Mouse (Mus musculus) forebrain, embryonic 15.5 days (tissue): Measurements from ENCODE around the gene Hmbs. TPM values are rescaled to one million over a fixed set of nuclear protein-coding genes. Genes with fewer than 3 reads are reported as not detected.
A peak's percentile ranks its signal among the peaks of the same experiment; 100 is the strongest.
"Not testable (repeated sequence)": the region's sequence is repeated elsewhere in the genome, so short reads cannot be mapped to it uniquely, and the experiment has no call there.

Source experiments
- ATAC-seq: fragments of 200-750 bp; cut with Nextera tagmentation; replicated peaks from 2 replicates; pipeline ENCODE4 v1.8.0; 2017; ENCODE audit warnings: mild to moderate bottlenecking, moderate TSS enrichment, moderate library complexity
- H3K27ac ChIP-seq: fragments of 300-500 bp; sonication (generic); replicated peaks from 2 replicates; pipeline ENCODE4 v1.5.1; 2015; ENCODE audit warnings: mild to moderate bottlenecking, inconsistent platforms
- H3K27me3 ChIP-seq: fragments of 300-500 bp; sonication (generic); 2 replicates; pipeline ENCODE4 v1.6.1; 2015; ENCODE audit warnings: inconsistent platforms
- H3K36me3 ChIP-seq: fragments of 300-500 bp; sonication (generic); 2 replicates; pipeline ENCODE4 v1.6.1; 2015; ENCODE audit warnings: mild to moderate bottlenecking, inconsistent platforms
- H3K4me1 ChIP-seq: fragments of 300-500 bp; sonication (generic); 2 replicates; pipeline ENCODE4 v1.6.1; 2015; ENCODE audit warnings: inconsistent platforms
- H3K4me2 ChIP-seq: fragments of 300-500 bp; sonication (generic); replicated peaks from 2 replicates; pipeline ENCODE4 v1.6.1; 2015; ENCODE audit warnings: mild to moderate bottlenecking, inconsistent platforms
- H3K4me3 ChIP-seq: fragments of 300-500 bp; sonication (generic); 2 replicates; pipeline ENCODE4 v1.5.1; 2015; ENCODE audit warnings: mild to moderate bottlenecking, inconsistent platforms
- H3K9ac ChIP-seq: fragments of 300-500 bp; sonication (generic); replicated peaks from 2 replicates; pipeline ENCODE4 v1.6.1; 2015; ENCODE audit warnings: mild to moderate bottlenecking, inconsistent platforms
- H3K9me3 ChIP-seq: fragments of 300-500 bp; sonication (generic); 2 replicates; pipeline ENCODE4 v1.6.1; 2016; ENCODE audit warnings: inconsistent platforms
- whole genome bisulfite sequencing: fragments of 180-500 bp; shearing (Covaris S2); methylation state at CpG from one replicate; pipeline ENCODE4 v1.1.7; 2015; ENCODE audit warnings: mixed read lengths; 5-methylcytosine and 5-hydroxymethylcytosine counted together
- polyA plus RNA-seq: library from polyadenylated mRNA; unstranded; fragments of >200 nt; fragmentation: Nextera tagmentation; extraction: Ambion mirVana; gene quantifications from 2 replicates; pipeline ENCODE4 v1.2.1, GENCODE M21; 2015

The Hmbs gene
- 66.3 and 71.2 TPM in 2 replicates for polyA plus RNA-seq

GRCm38 (mm10) chr9:44343781-44344421 lies at the start of gene Hmbs:
Gene Hmbs (minus strand): TSS chr9:44344228.
- Histone ChIP-seq H3K27ac (peak within 1 kb of the TSS; percentile 95), H3K9me3 (no peaks in the 10 kb centered on the region), H3K4me3 (peak within 1 kb of the TSS; percentile 68), H3K4me2 (peak within 1 kb of the TSS; percentile 72), H3K4me1 (peaks cover 17% of the 10 kb centered on the region), H3K36me3 (peaks cover 27% of the 10 kb centered on the region), H3K27me3 (no peaks in the 10 kb centered on the region), H3K9ac (peak within 1 kb of the TSS; percentile 72)
- peak; percentile 97 for ATAC-seq
- under 1% methylated on average over 39 of the region's 39 CpGs for WGBS

DNA sequence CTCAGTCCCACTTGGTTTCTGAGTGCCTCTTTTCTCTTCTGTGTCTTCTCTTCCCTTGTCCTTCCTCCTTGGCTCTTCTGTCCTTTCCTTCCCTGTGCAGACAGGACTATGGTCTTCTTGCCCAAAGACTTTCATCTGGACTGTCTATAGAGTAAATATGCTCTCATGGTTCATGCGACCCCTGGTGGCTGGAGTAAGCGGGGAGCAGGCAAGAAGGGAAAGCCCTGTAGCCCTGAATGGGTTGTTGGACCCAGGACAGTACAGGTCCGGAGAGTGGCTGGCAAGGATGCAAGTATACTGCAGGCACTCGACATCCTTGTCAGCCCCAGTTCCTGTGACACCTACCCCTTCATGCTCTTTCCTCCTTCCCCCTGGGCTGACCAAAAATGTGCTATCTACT lies 47.4 kb upstream of the Hmbs start:
- WGBS, result 40% methylated on average over 4 of the region's 4 CpGs
- H3K9me3 ChIP-seq, result no peaks in the 10 kb centered on the region
- H3K4me1 ChIP-seq, result no peaks in the 10 kb centered on the region
- no peak overlapping the region for H3K27ac ChIP-seq
- H3K36me3 ChIP-seq, result peaks cover 44% of the 10 kb centered on the region
- no peak overlapping the region for H3K4me2 ChIP-seq
- no peak overlapping the region for H3K4me3 ChIP-seq
- no peak; the same call in 1 of the 2 replicates for ATAC-seq
- H3K9ac ChIP-seq, result no peak overlapping the region
- H3K27me3 ChIP-seq, result no peaks in the 10 kb centered on the region

- WGBS, result 60% methylated on average over 8 of the region's 8 CpGs
- Histone ChIP-seq H3K4me2 (no peak overlapping the region), H3K27me3 (no peaks in the 10 kb centered on the region), H3K4me3 (no peak overlapping the region), H3K4me1 (no peaks in the 10 kb centered on the region), H3K9ac (no peak overlapping the region), H3K36me3 (peaks cover 66% of the 10 kb centered on the region), H3K27ac (no peak overlapping the region), H3K9me3 (no peaks in the 10 kb centered on the region)
- ATAC-seq, result no peak
Measured at GRCm38 (mm10) chr9:44389273-44389672, 45.2 kb upstream of the Hmbs start.

GRCm38 (mm10) chr9:44387221-44387620 lies 43.2 kb upstream of the Hmbs start:
- H3K9ac ChIP-seq, result no peak overlapping the region
- 72% methylated on average over 3 of the region's 3 CpGs for WGBS
- H3K27ac ChIP-seq, result no peak overlapping the region
- no peaks in the 10 kb centered on the region for H3K4me1 ChIP-seq
- H3K9me3 ChIP-seq, result no peaks in the 10 kb centered on the region
- ATAC-seq, result no peak
- H3K4me3 ChIP-seq, result no peak overlapping the region
- no peak overlapping the region for H3K4me2 ChIP-seq
- no peaks in the 10 kb centered on the region for H3K27me3 ChIP-seq
- H3K36me3 ChIP-seq, result peaks cover 87% of the 10 kb centered on the region

- WGBS, result 94% methylated on average over 13 of the region's 13 CpGs
- no peak overlapping the region for H3K4me2 ChIP-seq
- no peak for ATAC-seq
- H3K9me3 ChIP-seq, result no peaks in the 10 kb centered on the region
- no peaks in the 10 kb centered on the region for H3K27me3 ChIP-seq
- no peak overlapping the region for H3K4me3 ChIP-seq
- peaks cover 87% of the 10 kb centered on the region for H3K36me3 ChIP-seq
- no peak overlapping the region for H3K9ac ChIP-seq
- no peak overlapping the region for H3K27ac ChIP-seq
- H3K4me1 ChIP-seq, result peaks cover 17% of the 10 kb centered on the region
Measured at GRCm38 (mm10) chr9:44384596-44384995, 40.6 kb upstream of the Hmbs start.

GRCm38 (mm10) chr9:44379862-44380261 lies 35.8 kb upstream of the Hmbs start:
- no peaks in the 10 kb centered on the region for H3K9me3 ChIP-seq
- peak overlapping the region; percentile 89 for H3K4me3 ChIP-seq
- ATAC-seq, result peak; percentile 44
- H3K4me2 ChIP-seq, result peak overlapping the region; percentile 84
- H3K27me3 ChIP-seq, result no peaks in the 10 kb centered on the region
- H3K27ac ChIP-seq, result peak overlapping the region; percentile 87
- H3K36me3 ChIP-seq, result peaks cover 41% of the 10 kb centered on the region
- 7% methylated on average over 15 of the region's 15 CpGs for WGBS
- peaks cover 23% of the 10 kb centered on the region for H3K4me1 ChIP-seq
- H3K9ac ChIP-seq, result peak overlapping the region; percentile 93

DNA sequence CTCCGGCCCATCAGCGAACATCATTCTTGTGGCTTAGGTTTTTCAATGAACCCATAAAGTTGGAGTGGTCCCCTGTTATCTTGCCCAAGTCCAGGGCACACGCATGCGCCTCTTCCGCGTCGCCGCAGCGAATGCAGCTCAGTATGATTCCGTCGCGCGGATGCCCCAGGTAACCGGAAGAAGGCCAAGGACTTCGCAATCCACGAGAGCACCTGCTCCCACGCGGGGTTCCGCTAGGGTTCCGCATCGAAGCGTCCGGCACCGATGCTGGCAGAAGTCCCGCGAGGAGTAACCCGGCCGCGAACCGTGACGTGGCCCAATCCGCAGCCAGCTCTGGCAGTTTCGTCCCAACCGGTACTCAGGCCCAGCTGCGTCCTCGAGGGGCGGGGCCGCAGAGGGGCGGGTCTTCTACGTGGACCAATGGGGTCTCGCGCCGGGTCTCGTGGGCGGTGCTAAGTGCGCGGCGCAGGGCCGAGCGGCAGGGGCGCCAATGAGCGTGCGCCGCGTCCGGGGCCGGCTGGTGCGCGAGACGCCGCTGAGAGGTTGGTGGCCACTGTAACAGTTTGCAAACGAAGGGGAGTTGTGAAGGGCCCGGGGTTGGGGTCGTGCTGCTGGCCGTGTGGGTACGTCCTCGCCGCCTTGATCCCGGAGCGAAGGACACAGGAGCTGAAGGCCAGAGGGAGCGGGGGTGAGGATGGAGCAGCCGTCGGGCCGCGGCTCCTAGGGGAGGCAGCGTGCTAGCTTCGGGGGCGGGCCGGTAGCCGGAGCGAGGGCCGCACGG lies 35.2 kb upstream of the Hmbs start, which contains the start of gene Hyou1:
Gene Hyou1 (plus strand): TSS at position 437 of the 781 bp plus-strand sequence.
- H3K27ac ChIP-seq, result peak within 1 kb of the TSS; percentile 93
- WGBS, result under 1% methylated on average over 83 of the region's 83 CpGs
- H3K4me3 ChIP-seq, result peak within 1 kb of the TSS; percentile 89
- ATAC-seq, result peak; percentile 99
- H3K9me3 ChIP-seq, result no peaks in the 10 kb centered on the region
- peak within 1 kb of the TSS; percentile 93 for H3K9ac ChIP-seq
- H3K36me3 ChIP-seq, result peaks cover 34% of the 10 kb centered on the region
- H3K4me2 ChIP-seq, result peak within 1 kb of the TSS; percentile 84
- peaks cover 23% of the 10 kb centered on the region for H3K4me1 ChIP-seq
- no peaks in the 10 kb centered on the region for H3K27me3 ChIP-seq

DNA sequence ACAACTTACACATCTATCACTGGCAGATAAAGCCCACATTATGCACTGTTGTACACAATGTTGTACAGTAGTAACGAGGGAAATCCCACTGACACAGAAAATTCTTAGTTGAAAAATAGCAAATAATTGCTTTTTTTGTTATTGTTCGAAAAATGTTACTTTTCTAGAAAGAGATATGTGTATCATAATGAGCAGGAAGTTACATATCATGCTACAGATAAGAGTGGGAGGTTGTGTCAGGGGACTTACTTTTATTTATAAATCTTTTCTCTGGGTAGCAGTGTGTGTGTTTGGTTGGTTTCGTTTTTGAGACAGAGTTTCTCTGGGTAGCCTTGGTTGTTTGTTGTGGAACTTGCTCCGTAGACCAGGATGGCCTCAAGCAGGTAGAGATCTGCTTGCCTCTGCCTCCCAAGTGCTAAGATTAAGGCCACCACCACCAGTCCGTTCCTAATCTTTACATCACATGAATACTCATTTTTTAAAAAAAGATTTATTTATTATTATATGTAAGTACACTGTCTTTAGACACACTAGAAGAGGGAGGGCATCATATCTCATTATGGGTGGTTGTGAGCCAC lies 34.2 kb upstream of the Hmbs start:
- peak overlapping the region; percentile 93 for H3K9ac ChIP-seq
- peak overlapping the region; percentile 93 for H3K27ac ChIP-seq
- 89% methylated on average over 5 of the region's 5 CpGs for WGBS
- H3K4me2 ChIP-seq, result peak overlapping the region; percentile 84
- H3K36me3 ChIP-seq, result peaks cover 24% of the 10 kb centered on the region
- H3K9me3 ChIP-seq, result no peaks in the 10 kb centered on the region
- H3K27me3 ChIP-seq, result no peaks in the 10 kb centered on the region
- peaks cover 23% of the 10 kb centered on the region for H3K4me1 ChIP-seq
- no peak for ATAC-seq
- H3K4me3 ChIP-seq, result peak overlapping the region; percentile 89

DNA sequence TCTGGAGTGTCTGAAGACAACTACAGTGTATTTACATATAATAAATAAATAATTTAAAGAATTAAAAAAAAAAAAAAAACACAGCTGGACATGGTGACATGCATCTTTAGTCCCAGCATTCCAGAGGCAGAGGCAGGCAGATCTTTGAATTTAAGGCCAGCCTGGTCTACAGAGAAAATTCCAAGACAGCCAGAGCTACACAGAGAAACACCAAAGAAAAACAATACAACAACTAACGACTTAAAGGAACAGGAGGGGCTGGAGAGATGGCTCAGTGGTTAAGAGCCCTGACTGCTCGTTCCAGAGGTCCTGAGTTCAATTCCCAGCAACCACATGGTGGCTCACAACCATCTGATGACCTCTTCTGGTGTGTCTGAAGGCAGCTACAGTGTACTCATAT lies 33.3 kb upstream of the Hmbs start:
- 80% methylated on average over 2 of the region's 2 CpGs for WGBS
- H3K4me1 ChIP-seq, result peaks cover 23% of the 10 kb centered on the region
- ATAC-seq, result not testable (repeated sequence)

GRCm38 (mm10) chr9:44376141-44376540 lies 32.1 kb upstream of the Hmbs start:
- Histone ChIP-seq H3K9ac (no peak overlapping the region), H3K36me3 (peaks cover 3% of the 10 kb centered on the region), H3K4me3 (no peak overlapping the region), H3K9me3 (no peaks in the 10 kb centered on the region), H3K27ac (no peak overlapping the region), H3K4me1 (peaks cover 20% of the 10 kb centered on the region), H3K27me3 (no peaks in the 10 kb centered on the region), H3K4me2 (no peak overlapping the region)
- whole genome bisulfite sequencing, result 87% methylated on average over 6 of the region's 6 CpGs
- no peak for ATAC-seq

More for the DNA sequence above, 33.3 kb upstream of the Hmbs start:
- H3K9ac ChIP-seq, H3K9me3 ChIP-seq, H3K4me2 ChIP-seq, H3K4me3 ChIP-seq, H3K27me3 ChIP-seq, H3K27ac ChIP-seq: not testable (repeated sequence)
- peaks cover 15% of the 10 kb centered on the region for H3K36me3 ChIP-seq

- no peak overlapping the region for H3K27ac ChIP-seq
- no peak overlapping the region for H3K4me2 ChIP-seq
- no peak overlapping the region for H3K4me3 ChIP-seq
- H3K9me3 ChIP-seq, result no peaks in the 10 kb centered on the region
- no peaks in the 10 kb centered on the region for H3K36me3 ChIP-seq
- H3K9ac ChIP-seq, result no peak overlapping the region
- peaks cover 2% of the 10 kb centered on the region; the same call in 1 of the 2 replicates for H3K4me1 ChIP-seq
- no peaks in the 10 kb centered on the region for H3K27me3 ChIP-seq
- no peak for ATAC-seq
Measured at GRCm38 (mm10) chr9:44373386-44373785, 29.4 kb upstream of the Hmbs start.

DNA sequence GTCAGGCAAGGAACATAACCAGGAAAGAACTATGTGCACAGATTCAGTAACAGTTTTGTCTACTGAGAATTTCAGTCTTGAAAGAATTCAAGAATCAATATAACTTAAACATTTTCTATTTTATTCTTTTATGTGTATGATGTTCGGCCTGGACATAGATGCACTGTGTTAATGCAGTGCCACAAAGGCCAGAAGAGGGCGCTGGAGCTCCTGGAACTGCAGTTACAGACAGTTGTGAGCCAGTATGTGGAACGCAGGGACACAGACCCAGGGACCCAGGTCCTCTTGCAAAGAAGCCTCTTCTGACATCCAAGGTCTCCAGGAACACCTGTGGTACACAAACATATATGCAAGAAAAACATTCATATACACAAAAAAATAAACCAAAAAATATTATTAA lies 20.5 kb upstream of the Hmbs start:
- WGBS, result 59% methylated on average over 3 of the region's 3 CpGs
- H3K9me3 ChIP-seq, result no peaks in the 10 kb centered on the region
- no peak overlapping the region for H3K27ac ChIP-seq
- H3K4me1 ChIP-seq, result peaks cover 13% of the 10 kb centered on the region
- no peak for ATAC-seq
- H3K9ac ChIP-seq, result no peak overlapping the region
- H3K4me2 ChIP-seq, result no peak overlapping the region
- no peak overlapping the region for H3K4me3 ChIP-seq
- H3K27me3 ChIP-seq, result no peaks in the 10 kb centered on the region
- H3K36me3 ChIP-seq, result peaks cover 5% of the 10 kb centered on the region
